Mouse (Mus musculus) limb, embryonic 14.5 days (tissue): ENCODE measurements at regions not wholly inside any gene's neighbourhood (a gene's known extent, or its start where the extent isn't known, plus 50 kb on each side); places are given as distances from the start of the nearest gene placed in this dataset.

Experiments
- ATAC-seq: fragments of 200-750 bp; cut with Nextera tagmentation; 2 replicates; pipeline ENCODE4 v1.8.0; 2017; ENCODE audit warnings: low read depth, moderate number of reproducible peaks, moderate TSS enrichment; ENCODE audit not compliant: low FRiP score
- DNase-seq: peaks from one replicate; pipeline ENCODE4 v3.0.0-alpha.2; 2015; ENCODE audit warnings: low spot score
- H3K27ac ChIP-seq: fragments of 300-500 bp; sonication (generic); replicated peaks from 2 replicates; pipeline ENCODE4 v1.5.1; 2014; ENCODE audit warnings: low read depth, mild to moderate bottlenecking, low read length, moderate library complexity, mixed read lengths
- H3K27me3 ChIP-seq: fragments of 300-500 bp; sonication (generic); 2 replicates; pipeline ENCODE4 v1.6.1; 2014; ENCODE audit warnings: low read length, mixed read lengths; ENCODE audit not compliant: control insufficient read depth, insufficient read depth
- H3K36me3 ChIP-seq: fragments of 300-500 bp; sonication (generic); 2 replicates; pipeline ENCODE4 v1.6.1; 2014; ENCODE audit warnings: mild to moderate bottlenecking, low read length, moderate library complexity, mixed read lengths; ENCODE audit not compliant: control insufficient read depth, insufficient read depth
- H3K4me1 ChIP-seq: fragments of 300-500 bp; sonication (generic); 2 replicates; pipeline ENCODE4 v1.6.1; 2014; ENCODE audit warnings: antibody characterized with exemption, low read length, mixed read lengths; ENCODE audit not compliant: control insufficient read depth, insufficient read depth
- H3K4me2 ChIP-seq: fragments of 300-500 bp; sonication (generic); replicated peaks from 2 replicates; pipeline ENCODE4 v1.6.1; 2014; ENCODE audit warnings: low read depth, mild to moderate bottlenecking, low read length, moderate library complexity; ENCODE audit not compliant: severe bottlenecking
- H3K4me3 ChIP-seq: fragments of 300-500 bp; sonication (generic); replicated peaks from 2 replicates; pipeline ENCODE4 v1.5.1; 2014; ENCODE audit warnings: low read length
- H3K9ac ChIP-seq: fragments of 300-500 bp; sonication (generic); 2 replicates; pipeline ENCODE4 v1.6.1; 2014; ENCODE audit warnings: mild to moderate bottlenecking, low read depth, low read length, moderate library complexity; ENCODE audit not compliant: severe bottlenecking
- H3K9me3 ChIP-seq: fragments of 300-500 bp; sonication (generic); 2 replicates; pipeline ENCODE4 v1.6.1; 2016; ENCODE audit warnings: low read length; ENCODE audit not compliant: control insufficient read depth
- POLR2A ChIP-seq: fragments of 200-500 bp; IDR thresholded peaks from 2 replicates; pipeline ENCODE4 v1.8.0; 2012; ENCODE audit warnings: inconsistent platforms, mild to moderate bottlenecking, moderate library complexity, borderline replicate concordance; ENCODE audit not compliant: insufficient read depth, insufficient read length; ENCODE audit errors: extremely low read depth
- WGBS: fragments of 180-500 bp; shearing (Covaris S2); extraction: QIAGEN DNeasy Blood & Tissue Kit; methylation state at CpG from one replicate; pipeline ENCODE4 v1.1.7; 2014; 5-methylcytosine and 5-hydroxymethylcytosine counted together

GRCm38 (mm10) chr13:102482451-102482850, 210.9 kb upstream of the Cd180 start:
- no peak for ATAC-seq
- no peaks in the 10 kb centered on the region for H3K27me3 ChIP-seq

GRCm38 (mm10) chr13:102487416-102488097, 205.8 kb upstream of the Cd180 start:
- no peak for TF ChIP-seq POLR2A
- no peak overlapping the region for H3K4me3 ChIP-seq
- no peaks in the 10 kb centered on the region for H3K27me3 ChIP-seq
- no peak overlapping the region for H3K4me2 ChIP-seq
- 65% methylated on average over 4 of the region's 4 CpGs for WGBS
- H3K4me1 ChIP-seq: no peaks in the 10 kb centered on the region
- no peak overlapping the region for H3K27ac ChIP-seq
- H3K36me3 ChIP-seq: no peaks in the 10 kb centered on the region
- H3K9ac ChIP-seq: no peak overlapping the region
- DNase-seq (no peak), ATAC-seq (no peak)
- H3K9me3 ChIP-seq: no peaks in the 10 kb centered on the region

More at GRCm38 (mm10) chr13:102482451-102482850, 210.9 kb upstream of the Cd180 start:
- 89% methylated on average over 3 of the region's 3 CpGs for WGBS
- Histone ChIP-seq H3K36me3 (no peaks in the 10 kb centered on the region), H3K4me2 (no peak overlapping the region), H3K9me3 (no peaks in the 10 kb centered on the region), H3K9ac (no peak overlapping the region), H3K4me1 (no peaks in the 10 kb centered on the region), H3K27ac (no peak overlapping the region), H3K4me3 (no peak overlapping the region)
- no peak for DNase-seq
- TF ChIP-seq POLR2A: no peak

GRCm38 (mm10) chr13:102491370-102491769, 202.0 kb upstream of the Cd180 start:
- DNase-seq: peak; percentile 51
- Histone ChIP-seq H3K9me3 (no peaks in the 10 kb centered on the region), H3K4me3 (no peak overlapping the region), H3K36me3 (no peaks in the 10 kb centered on the region), H3K4me2 (no peak overlapping the region), H3K27me3 (no peaks in the 10 kb centered on the region), H3K9ac (no peak overlapping the region), H3K4me1 (no peaks in the 10 kb centered on the region), H3K27ac (no peak overlapping the region)
- no peak for TF ChIP-seq POLR2A
- 55% methylated on average over 4 of the region's 4 CpGs for WGBS
- no peak for ATAC-seq

- no peaks in the 10 kb centered on the region for H3K9me3 ChIP-seq
- no peak overlapping the region for H3K27ac ChIP-seq
- no peaks in the 10 kb centered on the region for H3K36me3 ChIP-seq
- ATAC-seq (no peak), DNase-seq (no peak)
- H3K4me3 ChIP-seq: no peak overlapping the region
- WGBS: 47% methylated on average over 10 of the region's 10 CpGs
- no peak overlapping the region for H3K4me2 ChIP-seq
- H3K27me3 ChIP-seq: no peaks in the 10 kb centered on the region
- H3K4me1 ChIP-seq: no peaks in the 10 kb centered on the region; the same call in 1 of the 2 replicates
- no peak overlapping the region for H3K9ac ChIP-seq
- TF ChIP-seq POLR2A: no peak
Measured at GRCm38 (mm10) chr13:102504157-102504947, 189.0 kb upstream of the Cd180 start.

- no peaks in the 10 kb centered on the region for H3K27me3 ChIP-seq
- TF ChIP-seq POLR2A: no peak
- H3K27ac ChIP-seq: no peak overlapping the region
- H3K4me3 ChIP-seq: no peak overlapping the region
- H3K9ac ChIP-seq: no peak overlapping the region
- no peak overlapping the region for H3K4me2 ChIP-seq
- ATAC-seq (no peak), DNase-seq (no peak)
- no peaks in the 10 kb centered on the region for H3K9me3 ChIP-seq
- 79% methylated on average over 1 of the region's 1 CpGs for WGBS
- no peaks in the 10 kb centered on the region for H3K36me3 ChIP-seq
- H3K4me1 ChIP-seq: peaks cover 5% of the 10 kb centered on the region
Measured at GRCm38 (mm10) chr13:102507226-102507625, 186.1 kb upstream of the Cd180 start.
